Mouse (Mus musculus): ENCODE data around the gene Myt1l.

GRCm38 (mm10) chr12:29952102-29952501 is 423.9 kb downstream of the Myt1l start:
- TF ChIP-seq CTCF (IDR thresholded peaks at IDR 0.05) (no peak), EP300 (IDR thresholded peaks at IDR 0.05) (no peak)

Measured in lung, postnatal 0 days (tissue).